Mouse (Mus musculus): Measurements from ENCODE around the gene Shkbp1. TPM values are rescaled to one million over a fixed set of nuclear protein-coding genes. Genes with fewer than 3 reads are reported as not detected.

Shkbp1 gene
- total and polyA plus RNA-seq, 3 experiments: 23.3 to 62.8 (median 30.8) TPM

- TF ChIP-seq PAX5 (IDR thresholded peaks at IDR 0.05; ENCODE audit: low read length): no peak
- TF ChIP-seq HCFC1 (IDR thresholded peaks at IDR 0.05; ENCODE audit: low read depth, low read length): no peak
- TF ChIP-seq MEF2A (IDR thresholded peaks at IDR 0.05; ENCODE audit: borderline replicate concordance, low read depth, low read length): 0 out of 2 replicates have a peak, but pooled peaks have one; percentile 47
- no peak for TF ChIP-seq MAFK (IDR thresholded peaks at IDR 0.05; ENCODE audit: insufficient replicate concordance, low read length)
- TF ChIP-seq MAX (IDR thresholded peaks at IDR 0.05; ENCODE audit: low read length): peak; percentile 53; the same call in 1 of the 2 replicates
- TF ChIP-seq POLR2AphosphoS2 (IDR thresholded peaks at IDR 0.05; ENCODE audit: low read depth, low read length): no peak
- no peak for TF ChIP-seq ZKSCAN1 (IDR thresholded peaks at IDR 0.05; ENCODE audit: borderline replicate concordance, low read depth, low read length)
- TF ChIP-seq POLR2A (IDR thresholded peaks at IDR 0.05; ENCODE audit: low read depth, low read length): no peak
- peak; percentile 91 for TF ChIP-seq SMC3 (IDR thresholded peaks at IDR 0.05; ENCODE audit: low read depth, low read length)
- TF ChIP-seq TBP (conservative IDR thresholded peaks at IDR 0.05; ENCODE audit: low read depth, low read length): no peak
- peak; percentile 60; the same call in 1 of the 2 replicates for TF ChIP-seq IRF4 (IDR thresholded peaks at IDR 0.05; ENCODE audit: low read depth, low read length)
- no peak for TF ChIP-seq ZMIZ1 (IDR thresholded peaks at IDR 0.05; ENCODE audit: low read depth, low read length)
- TF ChIP-seq BHLHE40 (IDR thresholded peaks at IDR 0.05; ENCODE audit: low read depth, low read length): 0 out of 2 replicates have a peak, but pooled peaks have one; percentile 19
- peak; percentile 57; the same call in 1 of the 2 replicates for TF ChIP-seq MAZ (IDR thresholded peaks at IDR 0.05; ENCODE audit: low read depth, low read length)
- no peak for TF ChIP-seq CHD1 (IDR thresholded peaks at IDR 0.05; ENCODE audit: low read depth, low read length)
- TF ChIP-seq E2F4 (IDR thresholded peaks at IDR 0.05; ENCODE audit: insufficient replicate concordance, low read depth, low read length): no peak
- no peak for TF ChIP-seq GABPA (IDR thresholded peaks at IDR 0.05; ENCODE audit: insufficient replicate concordance, low read depth, low read length)
- TF ChIP-seq EP300 (IDR thresholded peaks at IDR 0.05; ENCODE audit: low read length): no peak
- TF ChIP-seq USF2 (conservative IDR thresholded peaks at IDR 0.05; ENCODE audit: low read depth, low read length): no peak
- no peak for TF ChIP-seq CHD2 (IDR thresholded peaks at IDR 0.05; ENCODE audit: low read length)
- TF ChIP-seq NRF1 (IDR thresholded peaks at IDR 0.05; ENCODE audit: low read depth, low read length): peak; percentile 36; the same call in 1 of the 2 replicates
Observed at GRCm38 (mm10) chr7:27335928-27336823, 19.6 kb downstream of the Shkbp1 start (continued).

DNA sequence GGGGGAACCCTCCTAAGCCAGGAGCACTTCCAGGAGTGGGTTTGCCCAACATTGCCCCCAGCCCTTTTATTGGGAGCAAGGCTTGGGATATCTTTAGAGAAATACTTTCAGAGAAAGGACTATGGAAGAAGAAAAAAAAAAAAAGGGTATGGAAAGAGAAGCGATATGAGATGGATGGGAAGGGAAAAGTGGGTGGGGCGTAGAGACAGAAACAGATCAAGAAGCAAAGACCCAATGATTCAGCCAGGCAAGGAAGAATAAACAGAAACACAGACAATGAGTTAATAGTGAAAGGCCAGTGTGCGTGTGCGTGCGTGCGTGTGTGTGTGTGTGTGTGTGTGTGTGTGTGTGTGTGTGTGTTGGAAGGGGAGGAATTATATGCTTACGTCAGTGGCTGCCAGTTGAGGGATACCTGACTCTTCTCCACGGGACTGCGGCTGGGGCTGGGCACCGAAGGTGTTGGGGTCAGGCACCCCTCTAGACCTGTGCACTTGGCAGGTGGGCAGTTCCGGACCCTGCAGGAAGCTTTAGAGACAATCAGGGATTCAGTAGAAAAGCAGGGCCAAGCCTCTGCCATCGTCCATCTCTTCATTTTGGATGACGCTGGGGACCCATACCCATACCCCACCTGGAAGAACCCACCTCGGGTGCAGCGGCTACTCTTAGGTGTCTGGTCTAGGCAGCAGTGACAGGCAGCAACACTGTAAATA lies 20.7 kb downstream of the Shkbp1 start:
- Histone ChIP-seq H3K4me3 (replicated peaks in 1 of 3; ENCODE audit: low read depth in 2 of 3, low read length in 2 of 3, poor library complexity in 1 of 3) (no peak overlapping the region), H3K36me3 (replicated peaks in 1 of 2; ENCODE audit: control insufficient read depth in 1 of 2, insufficient read depth in 1 of 2, low read length in 1 of 2) (no peaks in the 10 kb centered on the region), H3K4me2 (ENCODE audit: insufficient read depth, low read depth, poor library complexity, severe bottlenecking) (no peak overlapping the region), H3K4me1 (ENCODE audit: control insufficient read depth in 1 of 2, insufficient read depth in 2 of 2) (peaks cover 0 to 37% of the 10 kb centered on the region in 2 experiments; a peak in 2 of 4 replicates), H3K79me2 (replicated peaks; ENCODE audit: control insufficient read depth, extremely low read depth, insufficient read depth, poor library complexity, severe bottlenecking) (no peaks in the 10 kb centered on the region), H3K27ac (ENCODE audit: insufficient read depth, low read depth) (no peak overlapping the region), H3K9ac (ENCODE audit: insufficient read depth, low read depth) (no peak overlapping the region), H3K9me3 (replicated peaks; ENCODE audit: low read length) (no peaks in the 10 kb centered on the region), H3K27me3 (replicated peaks) (peaks cover 47% of the 10 kb centered on the region)
- TF ChIP-seq MAZ (IDR thresholded peaks at IDR 0.05; ENCODE audit: low read depth, low read length) (no peak), EP300 (IDR thresholded peaks at IDR 0.05; ENCODE audit: low read length) (no peak), MXI1 (IDR thresholded peaks at IDR 0.05; ENCODE audit: low read depth, low read length) (no peak), MAFK (IDR thresholded peaks at IDR 0.05; ENCODE audit: insufficient replicate concordance, low read length) (no peak), MAX (IDR thresholded peaks at IDR 0.05; ENCODE audit: low read length) (no peak), UBTF (IDR thresholded peaks at IDR 0.05; ENCODE audit: low read depth, low read length) (no peak), RAD21 (IDR thresholded peaks at IDR 0.05; ENCODE audit: low read depth, low read length) (no peak), PAX5 (IDR thresholded peaks at IDR 0.05; ENCODE audit: low read length) (no peak), ZMIZ1 (IDR thresholded peaks at IDR 0.05; ENCODE audit: low read depth, low read length) (no peak), GABPA (IDR thresholded peaks at IDR 0.05; ENCODE audit: insufficient replicate concordance, low read depth, low read length) (no peak), BHLHE40 (IDR thresholded peaks at IDR 0.05; ENCODE audit: low read depth, low read length) (no peak), NELFE (IDR thresholded peaks at IDR 0.05; ENCODE audit: low read depth, low read length) (no peak), CHD1 (IDR thresholded peaks at IDR 0.05; ENCODE audit: low read depth, low read length) (no peak), NRF1 (IDR thresholded peaks at IDR 0.05; ENCODE audit: low read depth, low read length) (no peak)
- in situ Hi-C loops (cut with MboI; ENCODE audit: low pct_ligation_motif_present, low pct_unique_long_range_greater_than_20kb, low sequenced_read_pairs): loop anchor here (5.0 to 10.0 kb wide), 2 partner anchors 52 to 190 kb away; partner anchors contain the start of gene Hipk4
- dilution Hi-C loops (cut with MboI; ENCODE audit: extremely low pct_ligation_motif_present, extremely low pct_unique_long_range_greater_than_20kb, low sequenced_read_pairs): no loop called here
- no peak for DNase-seq (ENCODE audit: extremely low read depth)

Measured in CH12.LX (cell line).